19 mouse cellular contexts compared by ENCODE assay signal in the genomic region with DNA sequence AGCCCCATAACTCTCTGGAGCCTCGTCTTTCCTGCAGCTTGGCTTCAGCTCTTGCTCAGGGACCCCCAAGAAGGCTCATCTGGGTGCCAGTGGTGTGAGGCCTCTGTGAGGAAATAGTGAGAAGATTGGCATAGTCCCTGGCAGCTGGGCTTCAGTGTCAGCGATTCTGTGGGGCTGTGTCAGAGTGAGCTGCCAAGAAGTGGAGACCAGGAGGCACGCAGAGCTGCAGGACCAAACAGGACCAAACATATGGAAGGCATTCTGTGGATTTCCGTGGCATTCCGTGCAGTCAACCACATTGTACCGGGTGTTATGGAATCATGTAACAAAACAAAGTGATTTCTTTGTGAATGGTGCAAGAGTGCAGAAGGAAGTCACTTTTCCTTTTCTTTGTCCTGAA.
"Had no signal": no experiment of that assay in that cellular context is flagged by ENCODE, and none has a peak within 500 bp of the region (broad histone marks: within the 10 kb centered on the region; RNA-seq: fewer than 3 reads in every experiment).

No protein-coding gene starts in this region.

- DNase-seq: kidney, adult 18-20 months; kidney, adult 9 months; kidney, postnatal 14 days; liver, embryonic 13.5 days; lung, adult 2 months; lung, postnatal 36 days; right cerebral cortex, adult 18-20 months; right cerebral cortex, postnatal 14 days; right cerebral cortex, postnatal 4 days; thymus, postnatal 25 days had no signal

- H3K9ac ChIP-seq: intestine, embryonic 15.5 days; liver, embryonic 13.5 days; midbrain, embryonic 13.5 days; neural tube, embryonic 13.5 days; stomach, embryonic 15.5 days had no signal

- H3K27me3 ChIP-seq: intestine, embryonic 15.5 days; liver, embryonic 13.5 days; megakaryocyte, embryonic 14.5 days; midbrain, embryonic 13.5 days; neural tube, embryonic 13.5 days; stomach, embryonic 15.5 days had no signal

- H3K36me3 ChIP-seq: intestine, embryonic 15.5 days; liver, embryonic 13.5 days; midbrain, embryonic 10.5 days; midbrain, embryonic 13.5 days; neural tube, embryonic 13.5 days; stomach, embryonic 15.5 days had no signal

- H3K4me3 ChIP-seq: intestine, embryonic 15.5 days; liver, embryonic 13.5 days; megakaryocyte, embryonic 14.5 days; midbrain, embryonic 10.5 days; midbrain, embryonic 13.5 days; myocyte; neural tube, embryonic 13.5 days; stomach, embryonic 15.5 days had no signal

- H3K4me1 ChIP-seq: intestine, embryonic 15.5 days; liver, embryonic 13.5 days; megakaryocyte, embryonic 14.5 days; midbrain, embryonic 10.5 days; midbrain, embryonic 13.5 days; neural tube, embryonic 13.5 days; stomach, embryonic 15.5 days had no signal

- H3K27ac ChIP-seq: intestine, embryonic 15.5 days; liver, embryonic 13.5 days; midbrain, embryonic 10.5 days; midbrain, embryonic 13.5 days; neural tube, embryonic 13.5 days; stomach, embryonic 15.5 days had no signal

- H3K9me3 ChIP-seq: intestine, embryonic 15.5 days; liver, embryonic 13.5 days; megakaryocyte, embryonic 14.5 days; midbrain, embryonic 10.5 days; midbrain, embryonic 13.5 days; neural tube, embryonic 13.5 days; stomach, embryonic 15.5 days had no signal

- ATAC-seq: intestine, embryonic 15.5 days; lung, postnatal 0 days; midbrain, embryonic 13.5 days; midbrain, embryonic 16.5 days had no signal

- H3K4me2 ChIP-seq: intestine, embryonic 15.5 days; liver, embryonic 13.5 days; midbrain, embryonic 13.5 days; neural tube, embryonic 13.5 days; stomach, embryonic 15.5 days had no signal
